Mouse (Mus musculus): Measurements from ENCODE around the gene Epb41l1. TPM values are rescaled to one million over a fixed set of nuclear protein-coding genes. Genes with fewer than 3 reads are reported as not detected.

Epb41l1 gene
- total and polyA plus RNA-seq, 3 experiments: 0.09 to 8.4 (median 0.44) TPM

- H3K4me1 ChIP-seq (ENCODE audit: insufficient read depth, low read depth, low read length): no peaks in the 10 kb centered on the region
- ATAC-seq (ENCODE audit: extremely low read depth, insufficient number of reproducible peaks, low FRiP score, poor library complexity, severe bottlenecking) (no peak), DNase-seq (ENCODE audit: low spot score) (no peak)
- peaks cover 18% of the 10 kb centered on the region for H3K27me3 ChIP-seq (ENCODE audit: insufficient read depth, low read length)
- no peaks in the 10 kb centered on the region for H3K36me3 ChIP-seq (replicated peaks)
- H3K4me3 ChIP-seq (ENCODE audit: low read depth, low read length): no peak overlapping the region
- H3K9me3 ChIP-seq (replicated peaks): no peaks in the 10 kb centered on the region
- no peak for TF ChIP-seq GATA1 (IDR thresholded peaks at IDR 0.05; ENCODE audit: borderline replicate concordance, low read length)
- TF ChIP-seq GATA2 (IDR thresholded peaks at IDR 0.05; ENCODE audit: borderline replicate concordance, low read depth, low read length): no peak
- TF ChIP-seq POLR2AphosphoS5 (IDR thresholded peaks at IDR 0.05; ENCODE audit: insufficient replicate concordance, low read depth, low read length): no peak
- no peak for TF ChIP-seq CTCF (IDR thresholded peaks at IDR 0.05; ENCODE audit: low read depth, low read length)
- no peak for TF ChIP-seq TAL1 (conservative IDR thresholded peaks at IDR 0.05; ENCODE audit: low read depth, low read length)
Measured at GRCm38 (mm10) chr2:156451225-156452148, 30.8 kb downstream of the Epb41l1 start.

- no peak overlapping the region for H3K4me3 ChIP-seq (ENCODE audit: low read depth, low read length)
- peaks cover 22% of the 10 kb centered on the region for H3K27me3 ChIP-seq (ENCODE audit: insufficient read depth, low read length)
- no peaks in the 10 kb centered on the region for H3K36me3 ChIP-seq (replicated peaks)
- H3K9me3 ChIP-seq (replicated peaks): no peaks in the 10 kb centered on the region
- ATAC-seq (ENCODE audit: extremely low read depth, insufficient number of reproducible peaks, low FRiP score, poor library complexity, severe bottlenecking) (no peak), DNase-seq (ENCODE audit: low spot score) (no peak)
- TF ChIP-seq POLR2AphosphoS5 (IDR thresholded peaks at IDR 0.05; ENCODE audit: insufficient replicate concordance, low read depth, low read length) (no peak), CTCF (IDR thresholded peaks at IDR 0.05; ENCODE audit: low read depth, low read length) (no peak), TAL1 (conservative IDR thresholded peaks at IDR 0.05; ENCODE audit: low read depth, low read length) (no peak), GATA1 (IDR thresholded peaks at IDR 0.05; ENCODE audit: borderline replicate concordance, low read length) (no peak), GATA2 (IDR thresholded peaks at IDR 0.05; ENCODE audit: borderline replicate concordance, low read depth, low read length) (no peak)
- H3K4me1 ChIP-seq (ENCODE audit: insufficient read depth, low read depth, low read length): no peaks in the 10 kb centered on the region
Measured at GRCm38 (mm10) chr2:156452149-156452536, 31.4 kb downstream of the Epb41l1 start.

- no peak for ATAC-seq (ENCODE audit: extremely low read depth, insufficient number of reproducible peaks, low FRiP score, poor library complexity, severe bottlenecking)
- TF ChIP-seq POLR2AphosphoS5 (IDR thresholded peaks at IDR 0.05; ENCODE audit: insufficient replicate concordance, low read depth, low read length) (no peak), GATA2 (IDR thresholded peaks at IDR 0.05; ENCODE audit: borderline replicate concordance, low read depth, low read length) (no peak), CTCF (IDR thresholded peaks at IDR 0.05; ENCODE audit: low read depth, low read length) (no peak)
- peaks cover 20% of the 10 kb centered on the region for H3K27me3 ChIP-seq (ENCODE audit: insufficient read depth, low read length)
- H3K4me1 ChIP-seq (ENCODE audit: insufficient read depth, low read depth, low read length): no peaks in the 10 kb centered on the region
- no peak for DNase-seq (ENCODE audit: low spot score)
- H3K4me3 ChIP-seq (ENCODE audit: low read depth, low read length): no peak overlapping the region
- no peaks in the 10 kb centered on the region for H3K36me3 ChIP-seq (replicated peaks)
- H3K9me3 ChIP-seq (replicated peaks): no peaks in the 10 kb centered on the region
Measured at GRCm38 (mm10) chr2:156453822-156454221, 33.1 kb downstream of the Epb41l1 start.

DNA sequence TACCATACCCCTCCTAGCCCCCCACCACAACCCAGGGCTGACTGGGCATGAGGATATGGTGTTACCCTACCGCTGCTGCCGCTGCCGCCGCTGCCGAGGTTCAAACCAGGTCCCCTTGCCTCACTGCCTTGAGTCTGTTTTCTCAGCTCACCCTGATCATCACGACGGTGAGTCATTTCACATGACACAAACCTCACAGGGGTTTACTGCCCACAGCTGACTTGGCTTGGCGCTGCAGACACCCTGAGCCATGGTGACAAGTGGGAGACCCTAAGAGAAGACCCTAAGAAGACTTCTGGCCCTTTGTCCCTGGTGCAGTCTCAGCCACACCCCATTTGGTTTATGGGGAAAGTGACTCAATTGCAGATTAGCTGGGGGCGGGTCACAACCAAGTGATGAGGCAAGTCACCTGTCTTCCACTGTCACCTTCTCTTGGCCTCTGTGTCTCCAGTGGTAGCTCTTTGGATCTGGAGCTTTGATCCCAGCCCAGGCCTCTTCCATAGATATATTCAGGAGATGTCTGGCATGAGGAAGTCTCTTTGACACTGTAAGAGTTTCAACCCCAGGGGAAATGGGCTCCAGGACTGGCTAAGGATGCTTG, 34.9 kb downstream of the Epb41l1 start:
- Histone ChIP-seq H3K4me3 (ENCODE audit: low read depth, low read length) (no peak overlapping the region), H3K9me3 (replicated peaks) (no peaks in the 10 kb centered on the region), H3K27me3 (ENCODE audit: insufficient read depth, low read length) (peaks cover 27% of the 10 kb centered on the region), H3K4me1 (ENCODE audit: insufficient read depth, low read depth, low read length) (no peaks in the 10 kb centered on the region), H3K36me3 (replicated peaks) (no peaks in the 10 kb centered on the region)
- DNase-seq (ENCODE audit: low spot score) (no peak), ATAC-seq (ENCODE audit: extremely low read depth, insufficient number of reproducible peaks, low FRiP score, poor library complexity, severe bottlenecking) (no peak)
- no peak for TF ChIP-seq GATA2 (IDR thresholded peaks at IDR 0.05; ENCODE audit: borderline replicate concordance, low read depth, low read length)
- no peak for TF ChIP-seq TAL1 (conservative IDR thresholded peaks at IDR 0.05; ENCODE audit: low read depth, low read length)
- no peak for TF ChIP-seq GATA1 (IDR thresholded peaks at IDR 0.05; ENCODE audit: borderline replicate concordance, low read length)
- no peak for TF ChIP-seq CTCF (IDR thresholded peaks at IDR 0.05; ENCODE audit: low read depth, low read length)
- TF ChIP-seq POLR2AphosphoS5 (IDR thresholded peaks at IDR 0.05; ENCODE audit: insufficient replicate concordance, low read depth, low read length): no peak

- Histone ChIP-seq H3K9me3 (replicated peaks) (no peaks in the 10 kb centered on the region), H3K4me1 (ENCODE audit: insufficient read depth, low read depth, low read length) (no peaks in the 10 kb centered on the region), H3K4me3 (ENCODE audit: low read depth, low read length) (no peak overlapping the region), H3K27me3 (ENCODE audit: insufficient read depth, low read length) (peaks cover 31% of the 10 kb centered on the region), H3K36me3 (replicated peaks) (no peaks in the 10 kb centered on the region)
- TF ChIP-seq CTCF (IDR thresholded peaks at IDR 0.05; ENCODE audit: low read depth, low read length): no peak
- TF ChIP-seq GATA2 (IDR thresholded peaks at IDR 0.05; ENCODE audit: borderline replicate concordance, low read depth, low read length): no peak
- no peak for TF ChIP-seq GATA1 (IDR thresholded peaks at IDR 0.05; ENCODE audit: borderline replicate concordance, low read length)
- no peak for TF ChIP-seq TAL1 (conservative IDR thresholded peaks at IDR 0.05; ENCODE audit: low read depth, low read length)
- no peak for TF ChIP-seq POLR2AphosphoS5 (IDR thresholded peaks at IDR 0.05; ENCODE audit: insufficient replicate concordance, low read depth, low read length)
- DNase-seq (ENCODE audit: low spot score): no peak
- no peak for ATAC-seq (ENCODE audit: extremely low read depth, insufficient number of reproducible peaks, low FRiP score, poor library complexity, severe bottlenecking)
Measured at GRCm38 (mm10) chr2:156456386-156457342, 36.0 kb downstream of the Epb41l1 start.
